Mouse (Mus musculus) skeletal muscle tissue, adult 2 months (tissue): Measurements from ENCODE around the gene Col11a2.
"Not testable (repeated sequence)": the region's sequence is repeated elsewhere in the genome, so short reads cannot be mapped to it uniquely, and the experiment has no call there.

Experiments
- DNase-seq: peaks from one replicate; pipeline ENCODE4 v3.0.0-alpha.2; 2012; ENCODE audit warnings: low read depth, low spot score

Gene Col11a2

GRCm38 (mm10) chr17:34038878-34039561 lies at the start of gene Col11a2:
TSS of gene Col11a2 (plus strand) at chr17:34039437.
- no peak for DNase-seq

GRCm38 (mm10) chr17:33991788-33992664 lies 47.2 kb upstream of the Col11a2 start:
- no peak for DNase-seq

DNA sequence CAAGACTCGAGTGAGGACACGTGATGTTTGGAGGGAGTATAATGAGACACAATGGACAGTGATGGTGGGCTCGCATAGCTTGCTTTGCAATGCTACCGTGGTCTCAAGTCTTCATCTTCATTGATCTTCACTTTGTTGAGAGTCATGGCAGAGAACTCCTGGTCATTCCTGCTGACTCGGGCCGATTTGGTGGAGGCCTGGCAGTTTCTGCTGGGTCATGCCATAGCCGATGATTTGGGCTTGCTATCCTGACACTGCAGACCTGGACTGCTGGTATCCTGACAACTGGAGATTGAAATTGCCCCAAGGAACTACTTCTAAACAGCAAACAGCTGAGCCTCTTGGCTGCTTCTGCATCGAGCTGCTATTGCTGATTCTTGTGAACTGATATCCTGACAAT lies 44.3 kb upstream of the Col11a2 start:
- no peak for DNase-seq

DNA sequence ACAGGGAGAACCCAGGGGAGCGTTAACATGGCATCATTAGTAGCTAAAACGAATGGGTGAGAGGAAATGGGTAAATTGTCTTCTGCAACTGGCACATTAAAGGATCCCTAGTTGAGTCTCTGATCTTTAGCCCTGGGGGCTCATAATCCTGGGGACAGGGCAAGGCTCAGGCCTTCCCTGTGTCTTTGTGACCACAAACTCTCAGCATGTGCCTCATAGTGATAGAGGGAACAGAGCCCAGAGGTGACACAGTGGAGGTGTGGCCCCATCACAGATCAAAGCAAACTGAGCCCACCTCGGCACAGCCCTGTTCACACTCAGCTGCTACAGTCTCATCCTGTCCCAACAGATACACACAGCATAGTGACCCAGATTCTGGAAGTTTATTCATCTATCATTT lies 43.6 kb upstream of the Col11a2 start:
- no peak for DNase-seq

DNA sequence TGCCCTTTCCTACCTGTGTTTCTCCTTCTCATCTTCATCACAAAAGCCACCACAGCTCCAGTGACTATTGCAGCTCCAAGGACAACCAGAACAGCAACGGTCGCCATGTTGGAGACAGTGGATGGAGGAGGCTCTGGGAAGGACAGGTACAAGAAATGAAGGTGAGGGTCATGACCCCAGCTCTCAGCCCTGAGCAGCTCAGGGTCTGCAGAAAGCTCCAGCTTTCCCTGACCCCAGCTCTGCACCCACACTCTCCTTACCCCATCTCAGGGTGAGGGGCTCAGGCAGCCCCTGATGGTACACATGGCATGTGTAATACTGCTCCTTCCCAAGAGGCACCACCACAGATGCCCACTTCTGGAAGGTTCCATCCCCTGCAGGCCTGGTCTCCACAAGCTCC lies 42.2 kb upstream of the Col11a2 start:
- not testable (repeated sequence) for DNase-seq

DNA sequence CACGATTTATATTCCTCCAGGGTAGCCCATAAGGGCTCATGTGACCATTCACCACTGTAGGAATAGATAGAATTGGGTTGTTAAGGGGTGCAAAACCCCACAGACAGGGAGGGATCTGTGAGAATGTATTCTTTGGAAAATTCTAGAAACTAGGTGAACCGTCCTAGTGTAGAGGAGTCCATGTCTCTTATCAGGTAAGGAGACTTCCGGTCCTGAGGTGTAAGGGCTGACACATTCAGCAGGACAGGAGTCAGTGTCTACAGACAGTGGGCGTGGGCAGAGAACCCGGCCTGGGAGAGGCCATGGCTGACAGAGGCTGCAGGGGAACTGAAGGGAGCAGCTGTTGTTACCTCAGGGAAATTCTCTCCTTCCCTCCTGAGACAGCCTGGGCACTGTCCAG lies 40.5 kb upstream of the Col11a2 start:
- not testable (repeated sequence) for DNase-seq

DNA sequence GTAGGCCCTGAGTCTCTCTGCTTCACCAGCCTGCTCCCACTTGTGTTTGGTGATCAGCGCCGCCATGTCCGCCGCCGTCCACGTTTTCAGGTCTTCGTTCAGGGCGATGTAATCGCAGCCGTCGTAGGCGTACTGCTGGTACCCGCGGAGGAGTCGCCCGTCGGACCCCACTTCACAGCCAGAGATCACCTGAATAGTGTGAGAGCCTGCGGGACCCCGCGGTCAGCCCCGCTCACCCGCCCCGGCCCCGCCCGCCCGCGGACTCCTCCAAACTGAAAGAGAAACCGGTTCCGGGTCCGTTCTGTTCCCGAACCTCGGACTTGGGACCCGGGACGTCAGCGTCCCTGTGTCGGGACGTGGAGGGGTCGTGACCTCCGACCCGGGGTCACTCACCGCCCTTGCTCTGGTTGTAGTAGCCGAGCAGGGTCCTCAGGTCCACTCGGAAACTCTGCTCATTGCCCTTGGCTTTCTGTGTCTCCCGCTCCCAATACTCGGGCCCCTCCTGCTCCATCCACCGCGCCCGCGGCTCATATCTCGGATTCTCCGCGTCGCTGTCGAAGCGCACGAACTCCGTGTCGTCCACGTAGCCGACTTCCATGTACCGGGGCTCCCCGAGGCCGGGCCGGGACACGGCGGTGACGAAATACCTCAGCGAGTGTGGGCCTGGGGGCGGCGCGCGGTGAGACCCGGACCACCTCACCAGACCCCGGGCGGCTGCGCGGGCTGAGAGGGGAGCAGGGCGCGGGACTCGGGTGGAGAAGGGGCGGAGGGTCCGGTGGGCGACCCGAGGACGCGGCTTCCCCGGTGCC lies 39.7 kb upstream of the Col11a2 start:
- no peak for DNase-seq

DNA sequence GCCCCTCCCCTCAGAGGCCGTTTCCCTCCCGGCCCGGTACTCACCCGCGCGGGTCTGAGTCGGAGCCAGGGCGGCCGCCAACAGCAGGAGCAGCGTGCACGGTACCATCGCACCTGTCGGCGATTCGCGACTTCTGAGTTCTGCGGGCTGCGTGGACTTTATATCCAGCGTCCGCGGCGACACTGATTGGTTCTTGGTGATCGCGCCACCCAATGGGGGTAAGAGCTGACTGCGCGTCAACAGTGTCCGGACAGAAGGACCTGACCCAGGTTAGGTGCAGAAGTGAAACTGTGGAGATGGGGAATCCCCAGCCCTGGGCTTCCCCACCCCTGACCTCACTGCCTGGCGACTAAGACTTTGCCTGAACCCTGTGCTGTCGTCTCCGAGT lies 39.1 kb upstream of the Col11a2 start, which contains the start of gene H2-K1:
TSS of gene H2-K1 (minus strand) at position 198 of the 388 bp plus-strand sequence.
- DNase-seq = peak; percentile 94

DNA sequence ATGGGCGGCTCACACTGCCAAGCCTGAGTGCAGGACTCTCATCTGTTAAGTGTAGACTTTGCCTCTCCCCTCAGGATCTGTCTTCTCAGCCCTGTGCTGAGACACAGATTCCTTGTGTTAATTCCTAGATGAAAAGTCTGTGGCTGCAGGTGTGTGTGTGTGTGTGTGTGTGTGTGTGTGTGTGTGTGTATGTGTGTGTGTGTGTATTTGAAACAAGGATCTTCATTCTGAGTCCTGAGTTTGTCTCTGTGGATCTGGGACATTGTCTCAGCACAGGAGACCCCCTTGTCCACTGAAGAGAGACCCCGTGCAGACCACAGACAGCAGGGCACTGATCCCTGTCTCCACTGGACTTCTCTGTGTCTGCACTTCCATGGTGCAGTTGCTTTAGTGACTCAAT lies 38.4 kb upstream of the Col11a2 start:
- DNase-seq = not testable (repeated sequence)

GRCm38 (mm10) chr17:34003426-34003825 lies 35.8 kb upstream of the Col11a2 start:
- no peak for DNase-seq

- no peak for DNase-seq
These were observed 32.7 kb upstream of the Col11a2 start for GRCm38 (mm10) chr17:34006570-34006969.

GRCm38 (mm10) chr17:34010156-34010555 lies 29.1 kb upstream of the Col11a2 start:
- no peak for DNase-seq

DNA sequence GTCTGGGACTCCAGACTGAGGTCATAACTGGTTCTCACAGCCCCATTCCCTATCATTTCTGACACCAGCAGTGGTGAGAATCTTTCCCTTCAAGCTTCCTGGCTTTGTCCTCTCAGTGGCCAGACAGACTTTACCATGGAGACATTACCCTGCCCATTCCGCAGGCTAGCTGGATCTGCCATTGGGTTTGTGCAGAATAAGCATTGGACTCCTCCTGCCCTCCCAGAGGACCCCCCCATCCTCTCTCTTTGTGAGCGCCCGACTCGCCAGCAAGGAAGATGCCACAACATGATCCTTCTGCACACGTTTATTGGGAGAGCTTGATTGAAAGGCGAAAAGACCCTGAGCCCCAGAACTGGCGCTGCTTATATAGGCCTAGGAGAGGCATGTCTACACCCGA lies 25.8 kb upstream of the Col11a2 start:
- DNase-seq = no peak

- no peak for DNase-seq
These were observed 17.5 kb upstream of the Col11a2 start for GRCm38 (mm10) chr17:34021539-34022413.

DNA sequence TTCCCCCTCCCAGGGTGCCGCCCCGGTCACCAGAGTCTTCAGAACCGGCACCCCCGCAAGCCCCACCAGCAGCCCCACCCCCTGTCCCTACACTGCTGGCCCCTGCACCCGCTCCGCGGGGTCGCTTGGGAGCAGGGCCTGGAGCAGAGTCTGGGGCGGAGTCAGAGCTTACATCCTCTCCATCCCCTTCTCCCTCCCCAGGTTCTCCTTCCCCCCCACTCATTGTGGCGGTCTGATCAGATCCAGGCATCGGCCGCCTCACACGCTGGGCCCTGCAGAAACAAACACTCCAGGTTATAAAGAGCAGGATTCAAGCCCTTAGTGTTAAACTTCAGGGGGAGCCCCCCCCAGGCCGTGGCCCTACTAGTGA lies 16.8 kb upstream of the Col11a2 start:
- no peak for DNase-seq

GRCm38 (mm10) chr17:34022987-34023386 lies 16.2 kb upstream of the Col11a2 start:
- no peak for DNase-seq

- DNase-seq = no peak
These were observed 15.6 kb upstream of the Col11a2 start for GRCm38 (mm10) chr17:34023678-34024077.

DNA sequence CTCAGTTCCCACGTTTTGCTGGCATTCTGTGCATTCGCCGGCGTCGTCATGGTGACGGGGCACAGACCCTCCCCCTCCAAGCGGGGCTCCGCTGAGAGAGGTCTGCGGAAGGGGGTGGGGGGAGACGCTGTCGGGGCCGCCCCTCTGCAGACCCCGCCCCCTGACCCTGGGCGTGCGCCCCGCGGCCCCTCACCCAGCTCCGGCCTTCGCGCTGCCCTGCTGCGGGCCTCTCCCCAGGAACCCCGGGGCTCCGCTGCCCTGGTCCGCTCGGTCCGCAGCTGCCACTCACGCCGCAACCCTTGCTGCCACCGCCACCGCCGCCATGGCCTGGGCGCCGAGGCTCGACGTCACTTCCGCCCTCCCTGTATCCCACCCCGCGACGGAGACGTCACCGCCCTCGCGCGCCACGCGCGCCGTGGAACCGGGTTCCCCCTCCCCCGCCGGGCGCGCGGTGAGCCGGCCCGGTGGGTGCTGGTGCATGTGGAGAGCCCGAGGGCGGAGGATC lies 14.9 kb upstream of the Col11a2 start, which contains the start of gene Ring1:
TSS of gene Ring1 (minus strand) at position 364 of the 505 bp plus-strand sequence.
- peak; percentile 68 for DNase-seq

- no peak for DNase-seq
These were observed 14.1 kb upstream of the Col11a2 start for GRCm38 (mm10) chr17:34024861-34025755.

DNA sequence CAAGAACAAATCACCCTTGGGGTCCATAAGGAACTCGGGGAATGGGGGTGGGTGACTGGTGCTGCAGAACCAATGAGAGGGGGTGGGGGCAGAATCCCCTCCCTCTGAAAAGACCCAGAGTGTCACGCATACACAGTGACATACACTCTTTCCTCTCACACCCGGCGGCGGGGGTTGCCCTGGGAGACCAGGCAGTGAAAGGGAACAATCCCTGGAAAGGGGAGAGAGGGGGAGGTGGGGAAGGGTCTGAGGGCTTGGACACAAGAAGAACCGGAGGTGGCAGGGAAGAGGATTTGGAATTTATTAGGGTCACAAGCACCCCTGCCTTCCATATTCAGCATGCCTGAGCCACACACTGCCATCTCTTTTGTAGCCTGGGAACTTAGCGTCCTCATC lies 13.5 kb upstream of the Col11a2 start:
- DNase-seq = no peak
